Mouse (Mus musculus) E14TG2a.4 (cell line): ENCODE results near the gene Gm42715.

Source experiments
- CTCF ChIP-seq: conservative IDR thresholded peaks from 2 replicates; pipeline ENCODE4 v1.5.1; 2014; ENCODE audit warnings: low read length
- NANOG ChIP-seq: IDR thresholded peaks from 2 replicates; pipeline ENCODE4 v1.6.1; 2014; ENCODE audit warnings: borderline replicate concordance, low read length, mixed read lengths
- POU5F1 ChIP-seq: IDR thresholded peaks from 2 replicates; pipeline ENCODE4 v1.6.1; 2014; ENCODE audit warnings: low read length, borderline replicate concordance

- TF ChIP-seq CTCF (no peak), NANOG (no peak), POU5F1 (no peak)
These were observed 94.7 kb downstream of the Gm42715 start for GRCm38 (mm10) chr7:127614091-127614490.
